Mouse (Mus musculus) kidney, adult 2 months (tissue): ENCODE data around the gene Pabpc1l.

Experiments
- CTCF ChIP-seq: fragments of 200-500 bp; conservative IDR thresholded peaks from 2 replicates; pipeline ENCODE4 v1.5.1; 2011; ENCODE audit warnings: low read depth, mild to moderate bottlenecking, control low read depth, low read length, moderate library complexity, mixed read lengths; ENCODE audit not compliant: insufficient read depth, insufficient read length
- POLR2A ChIP-seq: fragments of 200-500 bp; IDR thresholded peaks from one replicate; pipeline ENCODE4 v1.6.1; 2011; ENCODE audit warnings: low read depth, low read length, control low read depth

GRCm38 (mm10) chr2:164098603-164099250, 73.5 kb downstream of the Pabpc1l start:
- TF ChIP-seq CTCF (no peak), POLR2A (no peak)
